Mouse (Mus musculus): Measurements from ENCODE around the gene Dysf.

DNA sequence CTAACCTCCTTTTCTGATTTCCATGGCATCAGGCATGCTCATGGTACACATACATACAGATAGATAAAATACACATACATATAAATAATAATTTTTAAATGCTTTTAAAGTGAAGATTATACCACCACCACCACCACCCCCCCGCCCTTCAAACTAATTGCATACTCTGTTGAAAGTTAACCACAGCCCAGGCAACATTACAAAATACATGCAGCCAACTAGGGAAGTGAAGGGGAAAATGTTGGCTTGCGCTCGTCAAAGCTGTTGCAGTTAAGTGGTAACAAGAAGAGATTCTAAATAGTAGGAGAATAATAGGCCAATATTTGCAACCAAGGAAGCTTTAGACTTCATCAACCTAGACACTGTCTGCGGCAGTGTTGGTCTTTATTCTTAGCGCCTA lies 20.7 kb upstream of the Dysf start:
- TF ChIP-seq CTCF (IDR thresholded peaks at IDR 0.05; ENCODE audit: borderline replicate concordance, insufficient read depth, low read depth, low read length) (no peak), POLR2A (IDR thresholded peaks at IDR 0.05; ENCODE audit: borderline replicate concordance, insufficient read depth, low read length) (no peak)
